Mouse (Mus musculus) frontal cortex, postnatal 25 days (tissue): ENCODE measurements at regions not wholly inside any gene's neighbourhood (a gene's known extent, or its start where the extent isn't known, plus 50 kb on each side); places are given as distances from the start of the nearest gene placed in this dataset.

Experiments
- DNase-seq, 2 experiments: peaks; one replicate each; pipeline ENCODE4 v3.0.0; 2022; ENCODE audit warnings: low spot score in 2 of 2

DNA sequence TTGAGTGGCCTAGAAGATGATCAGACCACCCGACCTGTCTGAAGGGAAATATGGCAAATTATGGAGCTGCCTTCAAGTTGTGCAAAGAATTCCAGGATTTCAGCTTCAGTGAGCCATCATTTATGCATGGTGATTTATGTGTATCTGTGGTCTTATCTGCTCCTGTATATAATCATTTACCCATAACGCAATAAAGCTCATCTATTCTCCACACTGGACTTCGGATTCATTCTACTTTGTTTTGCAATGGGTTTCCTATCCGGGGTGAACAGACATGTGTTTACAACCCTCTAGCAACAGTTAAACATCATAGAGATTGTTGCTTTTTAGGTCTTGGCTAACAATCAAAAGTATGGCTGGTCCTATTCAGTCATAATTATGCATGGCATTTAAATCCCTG lies 145.1 kb downstream of the Pcdh10 start:
- DNase-seq, result no peak

DNA sequence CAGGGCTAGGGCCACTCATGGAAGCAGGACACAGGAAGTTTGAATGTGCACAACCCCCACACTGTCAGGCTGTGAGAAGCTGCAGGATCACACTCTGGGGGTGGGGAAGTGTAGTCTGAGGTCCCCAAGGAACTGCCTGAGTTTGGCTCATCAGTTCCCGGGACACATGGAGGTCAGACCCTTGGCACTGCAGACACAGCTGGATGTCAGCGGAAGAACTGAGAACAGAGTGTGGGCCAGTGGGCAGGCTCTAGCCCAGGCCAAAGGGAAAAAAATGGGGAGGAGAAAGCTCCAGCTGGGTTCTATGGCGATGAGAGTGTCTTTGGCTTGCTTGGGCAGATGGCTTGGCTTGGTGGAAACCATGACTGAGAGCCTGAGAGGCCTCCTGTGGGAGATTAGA lies 168.9 kb downstream of the Pcdh10 start:
- no peak for DNase-seq

DNA sequence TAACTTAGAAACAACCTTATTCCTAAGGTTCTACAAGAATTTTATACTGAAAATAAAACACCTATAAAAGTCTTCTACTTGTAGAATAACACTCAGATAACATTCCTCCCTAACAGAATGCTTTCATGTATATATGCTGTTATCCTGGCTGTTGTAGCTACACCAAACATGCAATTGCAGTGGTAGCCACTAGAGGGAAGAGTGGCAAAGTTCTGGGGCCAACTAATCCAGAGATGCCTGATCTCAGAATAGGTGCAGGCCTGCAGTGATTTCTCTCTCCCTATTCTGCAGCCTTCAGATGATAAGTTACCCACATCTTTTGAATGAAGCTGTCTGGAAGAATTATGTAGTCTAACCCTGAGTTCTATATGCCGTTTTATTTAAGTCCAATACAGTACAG lies 177.5 kb downstream of the Pcdh10 start:
- DNase-seq, result peak; percentile 15 to 59

DNA sequence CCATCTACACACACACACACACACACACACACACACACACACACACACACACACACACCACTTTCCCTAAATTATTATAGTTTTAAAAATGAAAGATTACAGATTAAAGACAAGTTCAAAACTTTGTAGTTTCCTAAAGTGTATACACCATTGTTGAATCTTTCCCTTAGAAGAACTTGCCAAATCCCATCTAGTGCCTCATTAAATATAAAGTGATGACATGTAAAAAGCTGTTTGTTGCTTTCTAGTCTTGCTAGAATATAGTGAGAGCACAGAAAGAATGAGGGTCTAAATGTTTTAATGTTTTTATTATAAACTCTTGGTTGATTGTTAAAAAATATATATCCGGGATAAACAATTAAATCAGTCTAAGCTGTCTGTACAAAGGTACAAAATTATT lies 194.8 kb downstream of the Pcdh10 start:
- no peak for DNase-seq

DNA sequence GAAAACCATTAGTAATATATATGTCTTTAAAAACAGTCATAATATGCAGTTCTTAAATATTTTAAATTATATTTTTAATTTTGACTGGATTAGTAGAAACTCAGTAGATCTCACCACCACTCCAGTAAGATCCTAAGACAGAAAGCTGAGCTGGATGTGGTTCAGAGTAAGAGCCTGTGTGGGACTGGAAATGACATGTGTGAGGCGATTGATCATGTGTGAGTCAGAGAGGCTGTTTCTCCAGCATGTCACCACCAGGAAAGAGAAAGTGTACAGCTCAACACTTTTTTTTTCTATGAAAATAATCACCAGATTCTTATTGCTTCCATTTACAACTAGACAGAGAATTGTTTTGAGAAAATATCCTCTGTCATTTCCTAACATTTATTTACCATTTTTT lies 198.8 kb downstream of the Pcdh10 start:
- no peak for DNase-seq

DNA sequence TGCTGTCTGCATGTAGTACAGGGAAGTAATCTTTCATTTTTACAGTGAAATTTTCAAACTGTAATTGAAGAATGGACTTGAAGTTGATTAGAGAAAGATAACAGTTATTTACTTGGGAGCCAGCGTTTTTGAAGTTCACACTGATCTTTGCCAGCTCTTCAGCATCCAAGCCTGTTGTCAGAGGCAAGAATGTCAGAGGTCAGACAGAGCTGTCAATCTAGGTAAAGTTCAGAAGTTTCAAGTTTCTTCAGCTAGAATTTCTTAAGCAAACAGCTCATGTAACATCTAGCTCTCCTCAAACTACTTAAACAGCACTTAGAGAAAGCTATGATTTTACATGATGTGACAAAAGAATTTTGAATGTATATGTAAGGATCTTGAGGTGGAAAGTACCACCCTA lies 215.4 kb downstream of the Pcdh10 start:
- DNase-seq, result no peak

DNA sequence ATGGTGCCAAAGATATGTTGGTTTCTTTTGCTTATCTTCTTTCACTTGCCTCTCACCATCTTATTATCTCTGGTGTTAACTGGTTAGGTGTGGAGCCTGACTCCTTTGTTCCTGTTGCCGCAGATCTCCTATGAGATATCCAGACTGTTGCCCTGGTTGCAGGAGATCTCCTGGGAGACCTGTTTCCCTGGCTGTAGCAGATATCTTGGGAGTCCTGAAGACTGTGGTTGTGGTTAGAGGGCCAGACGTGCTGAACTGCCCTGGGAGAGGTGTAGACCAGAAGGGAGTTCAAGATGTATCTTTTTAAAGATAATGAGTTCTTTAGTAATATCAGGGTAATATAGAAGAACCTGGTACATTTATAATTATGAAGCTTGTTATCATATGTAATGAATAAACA lies 224.1 kb downstream of the Pcdh10 start:
- no peak for DNase-seq

DNA sequence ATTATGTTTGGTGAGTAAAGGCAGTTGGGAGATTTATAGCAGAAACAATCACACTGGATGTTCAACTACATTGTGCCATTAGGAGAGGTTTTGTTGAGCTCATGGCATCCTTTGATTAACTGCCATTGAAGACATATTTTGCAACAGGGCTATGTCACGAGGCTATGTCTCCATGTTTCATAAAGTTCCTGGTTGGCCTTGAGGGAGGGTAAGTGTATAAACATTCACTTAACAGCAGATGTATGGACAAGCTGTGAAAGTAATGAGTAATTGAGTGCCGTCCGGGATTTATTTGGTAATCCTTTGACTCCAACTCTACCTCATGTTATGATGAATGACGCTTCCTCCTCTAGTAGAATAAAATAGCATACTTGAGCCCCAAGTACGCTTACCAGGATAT lies 225.0 kb downstream of the Pcdh10 start:
- no peak for DNase-seq

DNA sequence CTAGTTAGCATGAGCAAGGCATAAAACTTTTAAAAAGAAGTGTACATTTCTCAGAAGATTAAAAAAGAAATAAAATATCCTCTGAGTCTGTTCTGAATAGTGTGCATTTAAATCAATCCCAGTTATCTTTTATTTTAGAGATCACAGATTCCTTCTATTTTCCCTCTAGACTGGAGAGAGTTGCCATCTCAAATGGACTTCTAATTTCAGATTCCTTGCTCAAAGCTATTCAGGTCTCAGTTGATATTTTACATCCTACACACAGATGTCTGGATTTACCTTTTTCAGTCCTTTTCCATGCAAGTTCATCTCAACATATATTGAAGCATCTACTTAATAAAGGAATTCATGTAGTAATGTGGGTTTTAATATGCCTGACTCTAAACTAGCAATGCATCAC lies 242.5 kb downstream of the Pcdh10 start:
- DNase-seq, result no peak

DNA sequence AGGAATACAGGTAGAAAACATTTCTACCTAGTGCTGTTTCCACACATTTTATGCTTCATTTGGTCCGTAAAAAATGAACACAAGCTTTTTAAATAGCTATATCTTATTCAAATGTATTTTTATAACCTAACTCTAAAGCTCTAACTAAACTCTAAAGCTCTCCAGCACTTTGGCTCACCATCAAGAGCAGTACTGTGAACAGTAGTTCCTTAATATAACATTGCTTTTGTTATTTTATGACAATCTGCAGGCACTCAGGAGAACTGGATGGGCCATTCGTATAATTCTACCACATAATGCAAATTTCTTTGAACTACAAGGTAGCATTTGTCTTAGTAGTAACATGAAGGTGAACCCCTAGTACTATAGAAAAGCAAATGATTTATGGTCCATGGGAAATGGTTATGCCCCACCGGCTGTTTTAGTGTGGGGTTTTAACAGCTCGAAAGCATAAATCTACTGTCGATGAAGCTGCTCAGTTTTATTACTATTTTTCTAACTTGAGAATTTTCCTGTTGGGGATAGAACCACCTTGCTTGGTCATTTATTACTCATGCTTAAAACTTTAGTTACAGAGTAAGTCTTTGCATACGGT lies 267.8 kb downstream of the Pcdh10 start:
- no peak for DNase-seq

DNA sequence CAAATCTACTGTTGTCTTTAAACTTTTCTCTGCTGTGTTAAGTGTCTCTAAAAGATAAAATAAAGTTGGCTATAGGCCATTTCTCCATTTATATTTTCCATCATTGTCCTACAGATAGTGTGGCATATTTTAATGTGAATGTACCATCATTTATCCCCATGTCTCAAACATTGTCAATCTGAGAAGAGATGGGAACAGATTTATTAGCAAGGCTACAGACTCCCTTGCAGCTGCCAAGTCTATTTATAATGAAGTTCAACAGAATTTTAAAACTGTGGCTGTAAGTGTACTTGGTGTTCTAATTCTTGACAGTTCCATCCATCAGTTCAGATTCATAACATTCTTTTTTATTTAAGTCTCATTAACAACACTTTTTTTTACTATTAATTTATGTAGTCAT lies 271.2 kb downstream of the Pcdh10 start:
- DNase-seq, result no peak

DNA sequence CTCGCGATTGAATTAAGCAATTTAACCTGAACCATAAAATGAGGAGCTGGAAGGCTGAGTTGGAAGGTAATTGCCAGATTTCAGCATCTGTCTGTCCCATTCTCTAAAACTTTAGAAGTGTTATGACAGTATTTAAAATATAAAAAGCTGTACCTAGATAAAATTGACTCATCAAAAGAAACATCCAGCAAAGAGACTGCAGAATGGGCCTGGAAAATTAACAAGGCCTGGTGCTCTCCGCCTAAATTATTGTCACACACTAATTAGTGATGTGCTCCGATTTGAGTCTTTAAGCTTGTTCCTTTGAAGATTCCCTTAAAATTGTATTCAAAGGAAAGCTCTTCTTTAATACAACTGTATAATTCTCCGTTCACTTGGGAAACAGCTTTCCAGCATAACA lies 278.8 kb downstream of the Pcdh10 start:
- DNase-seq, result no peak

DNA sequence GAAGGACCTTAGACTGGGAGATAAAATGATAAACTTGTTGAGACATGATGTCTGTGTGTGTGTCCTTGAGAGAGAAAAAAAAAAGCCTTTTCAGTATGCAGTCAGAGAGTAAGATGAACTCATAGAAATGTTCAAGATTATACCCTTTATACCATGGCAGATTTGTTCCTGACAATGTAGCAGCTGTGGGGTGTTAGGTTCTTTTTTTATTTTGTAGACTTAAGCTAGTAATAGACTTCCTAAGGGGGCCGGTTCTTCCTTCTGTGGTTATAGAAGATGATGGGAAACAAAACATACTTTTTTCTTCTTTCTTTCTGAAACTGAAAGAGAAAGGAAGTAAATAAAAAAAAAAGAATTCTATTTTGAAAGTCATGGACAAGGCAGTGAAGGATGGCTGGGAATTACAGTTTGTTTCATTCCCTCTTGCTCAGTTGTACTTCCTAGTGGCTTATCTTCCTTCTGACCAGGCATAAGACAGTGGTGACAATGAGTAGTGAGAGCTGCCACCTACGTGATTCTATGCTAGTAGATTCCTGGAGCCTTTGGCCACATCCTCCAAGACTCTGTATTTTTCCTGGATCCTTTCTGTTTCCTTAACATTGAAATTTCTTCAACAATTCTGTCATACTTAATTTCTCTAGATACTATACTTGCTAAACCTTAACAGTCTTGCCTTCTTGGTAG lies 280.0 kb downstream of the Pcdh10 start:
- DNase-seq, result no peak

DNA sequence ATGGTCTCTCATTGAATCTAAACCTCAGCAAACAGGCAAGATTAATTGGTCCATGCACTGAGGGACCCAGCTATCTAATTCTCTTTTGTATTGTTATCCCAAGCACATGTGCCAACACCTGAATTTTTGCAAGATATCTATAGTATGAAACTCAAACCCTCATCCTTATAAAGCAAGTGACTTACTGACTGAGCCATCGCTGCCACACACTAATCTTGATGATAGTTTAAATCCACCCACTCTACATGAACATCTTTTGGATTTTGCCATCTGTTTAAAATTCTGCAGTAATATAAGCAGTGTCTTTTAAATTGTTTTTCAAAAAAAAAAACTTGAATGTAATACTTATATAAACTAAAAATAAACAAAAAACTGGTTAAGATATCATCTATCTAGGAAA lies 280.9 kb downstream of the Pcdh10 start:
- DNase-seq, result no peak

DNA sequence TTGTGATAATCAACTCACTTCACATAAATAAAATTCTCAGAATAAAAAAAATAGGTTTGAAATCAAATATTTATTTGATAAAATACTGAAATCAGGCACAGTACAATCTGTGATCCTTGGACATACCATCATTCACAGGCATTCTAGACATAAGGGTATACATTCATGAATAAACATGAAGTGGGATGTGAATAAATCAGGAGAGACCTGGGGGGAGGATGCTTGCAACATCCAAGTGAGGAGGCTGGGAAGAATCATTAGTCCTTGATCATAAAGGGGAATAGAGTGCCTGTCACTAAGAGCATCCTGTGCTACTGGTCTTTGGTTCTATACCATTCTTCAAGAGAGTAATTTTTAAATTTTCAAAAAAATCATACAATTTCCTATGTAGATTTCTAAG lies 292.2 kb downstream of the Pcdh10 start:
- DNase-seq, result no peak

DNA sequence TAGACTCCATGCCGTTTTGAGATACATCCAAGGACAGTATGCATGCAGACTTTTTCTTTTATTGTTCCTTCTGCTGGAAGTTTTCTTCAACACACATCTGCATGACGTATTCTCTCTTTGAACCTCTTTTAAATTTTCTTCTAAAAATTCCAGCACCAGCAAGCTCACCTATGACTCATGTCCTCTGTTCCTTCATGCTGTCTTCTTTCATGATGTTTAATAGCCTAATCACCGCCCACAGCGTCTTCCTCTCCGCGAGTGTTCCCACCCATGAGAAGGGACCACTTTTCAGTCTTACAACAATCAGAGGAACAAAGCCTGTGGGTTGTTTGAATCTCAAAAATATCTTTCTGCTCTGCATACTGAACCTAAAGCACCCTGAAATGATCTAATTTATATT lies 299.5 kb downstream of the Pcdh10 start:
- no peak for DNase-seq

DNA sequence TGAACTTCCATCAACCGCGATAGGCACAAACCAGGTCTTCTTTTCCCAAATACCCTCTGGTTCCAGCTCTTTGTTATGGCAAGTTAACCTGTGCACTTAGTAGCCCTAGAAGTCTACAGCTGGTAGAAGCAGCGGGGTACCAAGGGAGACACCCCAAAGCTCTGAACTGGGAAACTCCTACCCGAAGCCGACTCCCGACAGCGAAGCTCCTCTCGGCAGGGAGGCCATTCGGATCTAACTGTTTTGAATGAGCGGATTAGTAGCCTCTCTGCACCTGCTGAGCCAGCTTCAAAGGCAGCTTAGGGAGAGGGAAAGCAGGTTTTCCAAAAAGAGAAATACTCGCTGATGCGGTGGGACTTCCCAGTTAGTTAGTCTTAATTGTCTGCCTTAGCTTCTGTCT lies 303.2 kb downstream of the Pcdh10 start:
- no peak for DNase-seq

DNA sequence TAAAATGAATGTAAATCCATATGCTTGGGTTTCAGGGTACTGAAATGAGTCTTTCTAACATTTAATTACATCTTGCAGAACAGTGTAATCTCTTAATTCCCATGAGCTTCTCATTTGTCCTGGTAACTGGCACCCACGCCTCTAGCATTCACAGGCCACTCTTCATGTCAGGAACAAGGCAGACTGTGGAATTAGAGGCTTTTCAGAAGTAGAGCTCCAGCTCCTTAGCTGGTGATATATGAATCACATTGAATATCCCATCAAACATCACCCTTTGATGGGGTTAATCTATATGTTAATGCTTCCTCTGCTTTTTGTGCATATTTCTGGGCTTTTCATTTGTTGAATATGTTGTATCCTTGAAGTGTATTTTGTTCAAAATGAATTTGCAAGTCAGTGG lies 329.7 kb downstream of the Pcdh10 start:
- no peak for DNase-seq
